Mouse (Mus musculus) lung, postnatal 4 days (tissue): ENCODE data around the gene Msln.

Source experiments
- DNase-seq, 2 experiments: peaks; one replicate each; pipeline ENCODE4 v3.0.0; 2021

The Msln gene

GRCm38 (mm10) chr17:25721476-25721875 is 32.7 kb downstream of the Msln start:
- DNase-seq = no peak

- no peak for DNase-seq
These were observed 36.5 kb downstream of the Msln start for GRCm38 (mm10) chr17:25717691-25718090.

GRCm38 (mm10) chr17:25716711-25717637 is 37.2 kb downstream of the Msln start, which contains the start of gene Gng13:
TSS of gene Gng13 (plus strand) at chr17:25717171.
- DNase-seq = no peak

- no peak for DNase-seq
These were observed 38.0 kb downstream of the Msln start for GRCm38 (mm10) chr17:25716130-25716529.

GRCm38 (mm10) chr17:25715627-25716026 is 38.6 kb downstream of the Msln start:
- no peak for DNase-seq

GRCm38 (mm10) chr17:25711136-25711535 is 43.0 kb downstream of the Msln start:
- DNase-seq = no peak

- no peak for DNase-seq
These were observed 44.2 kb downstream of the Msln start for GRCm38 (mm10) chr17:25709994-25710393.

GRCm38 (mm10) chr17:25700863-25701496 is 53.2 kb downstream of the Msln start:
- DNase-seq = no peak
